Mouse (Mus musculus): ENCODE results near the gene Zdhhc23. TPM values are rescaled to one million over a fixed set of nuclear protein-coding genes. Genes with fewer than 3 reads are reported as not detected.
A peak's percentile ranks its signal among the peaks of the same experiment; 100 is the strongest.

Gene Zdhhc23
- total RNA-seq (2021) = 1 to 10 TPM; 1.6 to 6.0 TPM
- long read RNA-seq, experiment 1, partial matches to known transcripts = 2 of 7 reads
- long read RNA-seq, experiment 1, other reads (novel, unspliced or antisense) = 5 of 7 reads
- long read RNA-seq, experiment 2, partial matches to known transcripts = 2 of 5 reads
- long read RNA-seq, experiment 2, other reads (novel, unspliced or antisense) = 3 of 5 reads

- intact Hi-C loops (cut with DNase I; ENCODE audit: low total_unique reads) = no loop called here
- peak; percentile 17 for DNase-seq
Measured at GRCm38 (mm10) chr16:43979328-43980109, at the start of gene Zdhhc23. Gene Zdhhc23, minus strand, starts transcription at chr16:43979791.

GRCm38 (mm10) chr16:44029273-44029672, 49.7 kb upstream of the Zdhhc23 start:
- intact Hi-C loops (cut with DNase I; ENCODE audit: low total_unique reads) = no loop called here
- DNase-seq = no peak

- DNase-seq = no peak
- intact Hi-C loops (cut with DNase I; ENCODE audit: low total_unique reads) = no loop called here
Measured at GRCm38 (mm10) chr16:44026822-44027221, 47.2 kb upstream of the Zdhhc23 start.

- intact Hi-C loops (cut with DNase I; ENCODE audit: low total_unique reads) = no loop called here
- no peak for DNase-seq
Measured at GRCm38 (mm10) chr16:44026210-44026609, 46.6 kb upstream of the Zdhhc23 start.

GRCm38 (mm10) chr16:44018986-44019548, 39.5 kb upstream of the Zdhhc23 start:
- no peak for DNase-seq
- intact Hi-C loops (cut with DNase I; ENCODE audit: low total_unique reads) = no loop called here

- intact Hi-C loops (cut with DNase I; ENCODE audit: low total_unique reads) = no loop called here
- no peak for DNase-seq
Measured at GRCm38 (mm10) chr16:44018372-44018771, 38.8 kb upstream of the Zdhhc23 start.

GRCm38 (mm10) chr16:44017707-44018106, 38.1 kb upstream of the Zdhhc23 start:
- intact Hi-C loops (cut with DNase I; ENCODE audit: low total_unique reads) = no loop called here
- DNase-seq = no peak

- intact Hi-C loops (cut with DNase I; ENCODE audit: low total_unique reads) = no loop called here
- DNase-seq = no peak
Measured at GRCm38 (mm10) chr16:44016164-44016563, 36.6 kb upstream of the Zdhhc23 start.

- no peak for DNase-seq
- intact Hi-C loops (cut with DNase I; ENCODE audit: low total_unique reads) = no loop called here
Measured at GRCm38 (mm10) chr16:44015416-44016158, 36.0 kb upstream of the Zdhhc23 start.

GRCm38 (mm10) chr16:44011010-44011409, 31.4 kb upstream of the Zdhhc23 start:
- intact Hi-C loops (cut with DNase I; ENCODE audit: low total_unique reads) = no loop called here
- DNase-seq = no peak

- DNase-seq = no peak
- intact Hi-C loops (cut with DNase I; ENCODE audit: low total_unique reads) = no loop called here
Measured at GRCm38 (mm10) chr16:44002086-44002485, 22.5 kb upstream of the Zdhhc23 start.

GRCm38 (mm10) chr16:43999541-43999940, 19.9 kb upstream of the Zdhhc23 start:
- no peak for DNase-seq
- intact Hi-C loops (cut with DNase I; ENCODE audit: low total_unique reads) = no loop called here

- intact Hi-C loops (cut with DNase I; ENCODE audit: low total_unique reads) = no loop called here
- DNase-seq = no peak
Measured at GRCm38 (mm10) chr16:43999111-43999510, 19.5 kb upstream of the Zdhhc23 start.

GRCm38 (mm10) chr16:43994623-43995022, 15.0 kb upstream of the Zdhhc23 start:
- DNase-seq = no peak
- intact Hi-C loops (cut with DNase I; ENCODE audit: low total_unique reads) = no loop called here

- DNase-seq = no peak
- intact Hi-C loops (cut with DNase I; ENCODE audit: low total_unique reads) = no loop called here
Measured at GRCm38 (mm10) chr16:43986299-43986698, 6.7 kb upstream of the Zdhhc23 start.

GRCm38 (mm10) chr16:43980110-43980609, 569 bp upstream of the Zdhhc23 start:
- intact Hi-C loops (cut with DNase I; ENCODE audit: low total_unique reads) = no loop called here
- no peak for DNase-seq

GRCm38 (mm10) chr16:43979010-43979327, 622 bp downstream of the Zdhhc23 start:
- DNase-seq = no peak
- intact Hi-C loops (cut with DNase I; ENCODE audit: low total_unique reads) = no loop called here

GRCm38 (mm10) chr16:43973606-43974220, 5.9 kb downstream of the Zdhhc23 start:
- no peak for DNase-seq
- intact Hi-C loops (cut with DNase I; ENCODE audit: low total_unique reads) = no loop called here

- intact Hi-C loops (cut with DNase I; ENCODE audit: low total_unique reads) = no loop called here
- DNase-seq = no peak
Measured at GRCm38 (mm10) chr16:43973147-43973546, 6.4 kb downstream of the Zdhhc23 start.

- no peak for DNase-seq
- intact Hi-C loops (cut with DNase I; ENCODE audit: low total_unique reads) = no loop called here
Measured at GRCm38 (mm10) chr16:43972391-43972790, 7.2 kb downstream of the Zdhhc23 start.
